Mouse (Mus musculus) spleen, adult 12 weeks (tissue): ENCODE results near the gene Elmo1.
A peak's percentile ranks its signal among the peaks of the same experiment; 100 is the strongest.

ENCODE experiments used
- DNase-seq: peaks from one replicate; pipeline ENCODE4 v3.0.0; 2022; ENCODE audit warnings: low spot score

Elmo1 gene

DNA sequence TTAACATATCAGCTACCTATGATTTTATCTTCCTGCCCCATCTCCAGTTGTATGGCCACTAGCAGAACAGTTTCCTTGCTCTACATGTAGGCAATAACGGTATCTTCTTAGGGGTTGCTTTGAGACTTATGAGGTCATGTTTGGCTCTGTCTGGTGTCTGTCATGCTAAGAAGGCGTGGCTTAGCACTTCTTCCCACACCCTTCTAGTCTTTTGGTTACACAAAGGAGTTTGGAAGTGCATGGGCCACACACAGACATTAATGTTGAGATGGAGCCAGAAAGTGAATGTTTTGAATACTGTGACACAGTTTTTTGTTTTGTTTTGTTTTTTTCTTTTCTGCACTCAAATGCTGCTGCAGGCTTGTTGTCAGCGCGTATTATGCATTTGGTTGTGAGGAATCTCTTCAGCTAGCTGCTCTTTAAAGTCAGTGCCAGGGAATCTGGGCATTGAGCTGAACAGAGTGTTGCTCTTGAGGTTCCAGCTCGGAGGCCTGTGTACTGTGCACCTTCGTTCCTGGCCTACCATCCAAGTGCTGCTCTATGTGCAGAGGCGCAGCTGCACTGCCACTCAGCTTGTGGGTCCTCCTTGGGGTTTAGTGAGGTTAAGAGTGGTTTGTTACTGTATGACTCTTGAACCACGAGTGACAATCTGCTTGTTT is 31.1 kb downstream of the Elmo1 start:
- no peak for DNase-seq

DNA sequence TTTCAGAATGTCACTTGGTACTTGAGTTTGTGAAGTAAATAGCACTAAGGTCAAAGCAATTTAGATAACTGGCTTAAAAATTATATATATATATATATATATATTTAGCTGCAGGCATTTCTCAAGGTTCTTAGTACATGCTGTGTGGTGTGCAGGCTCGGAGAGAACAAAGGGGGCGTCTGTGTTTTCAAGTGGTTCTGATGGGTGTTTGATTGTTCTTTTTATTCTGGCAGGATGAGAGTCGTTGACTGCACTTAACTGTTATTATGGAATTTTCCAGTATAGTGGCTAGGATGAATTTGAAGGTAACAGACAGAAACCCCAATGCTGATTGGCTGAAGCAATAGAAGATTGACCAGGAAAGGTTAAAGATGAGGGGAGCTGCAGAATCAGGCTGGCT is 33.6 kb downstream of the Elmo1 start:
- DNase-seq = no peak

DNA sequence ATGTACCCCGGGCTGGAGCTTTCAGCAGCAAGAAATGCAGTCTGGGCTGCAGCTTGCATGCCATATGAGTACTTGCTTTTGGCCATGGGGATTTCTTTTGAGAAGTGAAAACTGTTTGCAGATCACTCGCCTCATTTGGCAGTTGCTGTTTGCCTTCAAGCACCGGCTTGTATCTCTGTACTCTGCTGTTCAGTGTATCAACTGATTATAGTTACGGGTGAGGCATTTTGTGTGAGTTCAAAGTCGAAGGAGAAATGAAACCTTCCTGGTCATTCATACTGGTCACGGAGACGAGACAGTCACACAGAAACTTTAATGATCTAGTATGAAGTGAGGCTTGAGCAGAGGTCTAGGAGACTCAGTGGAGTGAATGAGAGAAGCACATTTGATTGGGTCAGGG is 34.6 kb downstream of the Elmo1 start:
- DNase-seq = no peak

DNA sequence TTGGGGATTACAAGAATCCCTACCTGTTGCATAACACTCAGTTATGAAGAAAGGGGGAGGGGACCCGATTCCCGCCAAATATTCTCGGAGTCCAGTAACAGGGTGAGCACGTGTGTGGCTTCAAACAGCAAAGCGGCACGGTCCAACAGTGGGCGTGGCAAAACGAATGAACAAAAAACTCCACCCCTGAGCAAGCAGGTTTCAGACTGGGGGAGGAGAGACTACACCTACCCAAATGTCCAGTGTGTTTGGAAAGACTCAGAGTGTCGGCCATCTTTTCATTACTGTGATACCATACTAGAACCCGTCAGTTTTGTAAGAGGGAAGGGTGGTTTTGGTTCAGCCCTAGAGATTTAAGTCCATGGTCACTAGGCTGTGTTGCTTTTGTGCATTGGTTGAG is 35.4 kb downstream of the Elmo1 start:
- DNase-seq = no peak

DNA sequence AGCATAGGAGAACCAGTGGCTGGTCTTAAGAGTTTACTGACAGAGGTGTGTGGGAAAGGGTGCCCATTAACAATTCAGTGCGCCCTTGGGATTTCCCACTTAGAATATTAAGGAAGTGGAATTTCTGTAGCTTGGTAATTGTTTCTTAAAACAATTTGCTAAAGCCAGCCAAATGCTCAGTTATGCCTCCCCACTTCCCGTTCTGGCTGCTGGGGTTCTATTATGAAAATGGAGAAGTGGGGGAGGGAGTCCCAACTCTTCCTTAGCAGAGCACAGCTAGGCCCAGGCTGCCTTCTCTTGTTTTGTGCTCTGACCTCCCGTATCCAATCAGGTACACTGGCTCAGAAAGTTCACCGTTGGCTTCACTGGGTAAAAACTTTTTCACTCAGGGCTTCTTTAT is 37.2 kb downstream of the Elmo1 start:
- no peak for DNase-seq

DNA sequence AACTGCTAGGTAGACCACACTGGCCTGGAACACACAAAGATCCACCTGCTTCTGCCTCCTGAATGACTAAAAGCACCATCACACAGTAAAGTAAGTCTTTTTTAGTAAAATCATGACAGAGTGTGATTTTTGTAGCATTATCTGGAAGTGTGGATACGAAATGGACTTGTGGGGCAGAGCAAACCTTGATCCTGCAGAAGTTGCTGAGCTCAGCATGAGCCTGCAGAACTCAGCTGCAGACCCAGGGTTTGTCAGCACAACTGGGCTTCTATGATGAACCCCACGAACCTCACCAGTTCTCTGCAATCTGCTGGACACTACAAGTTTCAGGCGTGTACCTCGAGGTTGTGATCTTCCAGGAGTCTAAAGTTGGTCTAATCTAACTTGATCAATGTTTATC is 37.7 kb downstream of the Elmo1 start:
- DNase-seq = no peak

DNA sequence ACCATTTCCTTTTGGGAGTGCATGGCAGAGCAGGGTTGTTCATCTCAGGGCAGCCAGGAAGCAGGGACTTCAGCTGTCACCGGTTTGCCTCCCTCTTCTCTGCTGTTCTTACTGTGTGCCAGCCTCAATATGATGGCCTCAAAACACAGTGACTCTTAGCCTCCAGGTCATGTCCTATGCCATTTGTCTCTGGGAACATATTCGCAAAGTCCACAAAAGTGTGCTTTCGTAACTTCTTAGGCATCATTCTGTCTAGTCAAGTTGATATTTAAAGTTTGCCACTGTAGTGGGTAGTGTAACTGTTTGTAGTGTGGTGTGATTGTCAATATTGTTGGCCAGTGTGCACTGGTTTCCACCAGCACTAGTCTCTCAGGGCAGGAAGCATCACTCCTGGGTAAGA is 40.3 kb downstream of the Elmo1 start:
- DNase-seq = no peak

DNA sequence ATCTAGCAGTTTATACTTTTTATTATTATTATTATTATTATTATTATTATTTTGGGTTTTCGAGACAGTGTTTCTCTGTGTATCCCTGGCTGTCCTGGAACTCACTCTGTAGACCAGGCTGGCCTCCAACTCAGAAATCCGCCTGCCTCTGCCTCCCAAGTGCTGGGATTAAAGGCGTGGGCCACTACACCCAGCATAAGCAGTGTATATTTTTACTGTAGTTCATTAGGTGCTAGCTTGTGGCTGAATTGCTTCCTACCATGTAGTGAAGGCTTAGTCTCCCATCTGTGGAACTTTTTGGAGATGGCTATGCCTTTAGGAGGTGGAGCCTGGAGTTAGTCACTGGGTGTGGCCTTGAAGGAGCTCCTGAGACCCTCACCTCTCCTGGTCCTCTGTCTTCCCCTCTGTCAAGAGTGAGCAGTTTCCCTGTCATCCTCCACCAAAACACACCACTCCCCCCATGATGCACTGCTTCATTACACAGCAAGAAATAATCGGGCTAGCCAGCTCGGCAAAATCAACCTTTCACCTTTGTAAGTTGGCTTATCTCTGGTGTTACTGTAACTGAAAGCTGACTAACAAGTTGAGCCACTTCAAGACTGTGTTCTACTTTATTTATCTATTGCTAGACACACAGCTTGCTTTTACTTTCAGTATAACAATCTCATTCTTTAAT is 41.1 kb downstream of the Elmo1 start:
- DNase-seq = no peak

DNA sequence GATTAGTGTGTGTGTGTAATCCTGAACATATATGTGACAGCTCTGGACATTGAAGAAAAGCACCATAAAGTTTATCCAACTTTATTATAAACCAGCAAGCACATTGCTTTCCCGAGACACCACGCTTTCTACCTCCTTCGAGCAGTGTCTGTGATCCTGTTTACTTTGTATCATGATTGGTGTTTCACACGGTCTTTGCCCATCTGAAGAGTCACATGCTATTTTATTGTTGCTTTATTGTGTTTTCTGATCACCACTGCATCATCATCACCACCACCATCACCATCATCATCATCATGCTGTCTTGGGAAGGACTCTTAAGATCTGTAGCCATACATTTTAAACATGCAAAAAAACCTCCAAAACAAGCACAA is 41.6 kb downstream of the Elmo1 start:
- no peak for DNase-seq

DNA sequence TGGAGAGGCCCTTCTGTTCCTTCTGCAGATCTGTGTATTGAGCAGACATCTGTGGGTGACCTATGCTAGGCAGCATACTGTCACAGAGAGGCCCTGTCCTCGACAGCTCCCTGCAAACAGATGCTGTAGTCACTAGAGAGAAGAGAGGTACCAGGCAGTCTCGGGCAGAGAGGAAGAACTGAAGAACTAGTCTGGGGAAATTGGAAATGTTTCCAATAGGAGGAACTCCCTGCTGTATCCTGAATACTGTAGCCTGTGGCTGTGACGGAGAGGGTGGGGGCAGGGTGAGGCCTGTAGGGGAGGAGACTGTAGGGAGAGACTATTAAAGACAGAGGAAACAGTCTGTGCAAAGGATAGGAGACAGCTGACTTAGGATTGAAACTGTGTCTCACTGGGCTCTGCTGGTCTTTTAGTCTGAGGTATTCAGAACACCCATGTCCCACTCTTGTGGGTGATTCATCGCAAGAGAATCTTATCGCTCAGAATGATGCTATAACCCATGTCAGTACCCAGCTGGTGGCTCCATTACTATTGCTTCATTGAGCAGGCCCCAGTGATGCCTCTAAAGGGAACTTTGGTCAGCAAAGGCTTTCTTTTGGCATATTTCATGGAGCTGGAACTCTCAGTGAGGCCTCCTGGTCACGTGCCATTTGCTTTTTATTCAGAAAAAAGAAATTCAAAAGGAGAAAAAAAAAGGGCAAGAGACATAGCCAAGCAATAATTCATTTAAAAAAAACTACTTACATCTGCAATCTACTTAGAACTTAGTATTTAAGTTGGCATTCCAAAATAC is 43.4 kb downstream of the Elmo1 start:
- no peak for DNase-seq

DNA sequence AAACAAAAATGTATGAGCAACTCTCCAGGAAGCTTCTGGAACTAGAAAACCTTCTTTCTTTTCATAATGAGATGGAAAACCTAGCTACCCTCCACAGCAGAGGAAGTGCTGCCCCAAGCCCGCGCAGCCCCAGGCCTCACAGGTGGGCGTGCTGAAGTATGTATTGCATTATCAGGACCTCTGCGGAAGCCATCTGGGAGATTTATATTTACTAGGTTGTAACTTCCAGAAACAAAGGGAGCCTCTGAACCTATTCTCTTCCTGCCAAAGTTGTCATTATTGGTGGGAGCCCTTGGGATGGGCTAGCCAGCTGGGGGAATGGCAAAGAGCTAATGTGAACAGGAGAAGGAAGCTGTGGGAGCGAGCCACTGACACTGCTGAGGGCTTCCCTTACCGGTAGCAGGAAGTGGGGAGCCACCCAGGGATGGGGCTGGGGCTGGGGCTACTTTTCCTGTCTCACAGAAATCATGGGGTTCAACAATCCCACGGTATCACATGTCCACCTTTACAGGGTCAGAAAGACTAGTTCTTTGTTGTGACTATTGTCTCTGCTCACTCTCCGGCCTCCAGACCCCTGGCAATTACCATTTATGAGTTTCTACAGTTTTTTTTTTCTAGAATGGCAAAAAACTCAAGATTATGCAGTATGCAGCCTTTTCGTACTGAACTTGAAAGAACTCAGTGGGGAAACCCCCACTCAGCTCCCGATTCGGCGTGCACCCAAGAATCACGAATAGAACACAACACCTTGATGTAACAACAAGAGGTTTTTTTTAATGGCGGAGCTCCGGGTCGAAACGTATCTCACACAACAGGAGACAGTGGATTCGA is 44.2 kb downstream of the Elmo1 start:
- no peak for DNase-seq

DNA sequence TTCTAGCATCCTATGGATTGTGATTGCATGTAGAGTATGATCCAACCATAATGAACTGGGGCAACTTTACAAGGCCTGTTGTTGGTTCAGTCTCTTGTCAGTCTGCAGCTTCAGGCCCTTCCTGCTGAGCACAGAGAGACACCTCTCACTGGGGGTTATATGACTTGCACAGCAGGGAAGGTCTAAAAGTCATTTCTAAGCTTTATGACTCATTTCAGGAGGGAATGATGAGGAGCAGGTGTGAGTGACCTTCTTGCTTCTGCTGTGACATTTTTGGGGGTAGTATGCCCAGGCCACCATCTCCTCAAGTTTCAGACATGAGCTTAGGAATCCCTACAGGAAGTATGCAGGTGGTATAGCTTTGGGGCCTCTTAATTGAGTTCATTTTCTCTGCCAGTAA is 46.4 kb downstream of the Elmo1 start:
- no peak for DNase-seq

DNA sequence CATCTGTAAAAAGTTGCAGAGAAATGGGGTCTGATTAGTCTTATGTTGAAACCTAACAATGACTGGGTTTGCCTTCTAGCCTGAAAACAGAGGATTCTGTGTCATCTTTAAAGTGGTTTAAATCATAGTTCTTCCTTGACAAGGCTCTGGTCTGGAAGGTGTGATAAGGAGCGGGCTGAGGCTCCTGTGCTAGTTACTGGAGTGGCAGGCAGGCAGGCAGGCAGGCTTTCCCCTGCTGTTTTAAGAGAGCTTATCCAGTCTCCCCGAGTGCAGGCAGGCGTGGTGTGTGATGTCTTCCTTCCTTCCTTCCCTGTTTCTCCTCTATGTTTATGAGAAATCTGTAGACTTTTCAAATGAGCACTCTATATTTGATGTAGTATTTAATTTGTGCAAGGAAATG is 48.1 kb downstream of the Elmo1 start:
- no peak for DNase-seq

DNA sequence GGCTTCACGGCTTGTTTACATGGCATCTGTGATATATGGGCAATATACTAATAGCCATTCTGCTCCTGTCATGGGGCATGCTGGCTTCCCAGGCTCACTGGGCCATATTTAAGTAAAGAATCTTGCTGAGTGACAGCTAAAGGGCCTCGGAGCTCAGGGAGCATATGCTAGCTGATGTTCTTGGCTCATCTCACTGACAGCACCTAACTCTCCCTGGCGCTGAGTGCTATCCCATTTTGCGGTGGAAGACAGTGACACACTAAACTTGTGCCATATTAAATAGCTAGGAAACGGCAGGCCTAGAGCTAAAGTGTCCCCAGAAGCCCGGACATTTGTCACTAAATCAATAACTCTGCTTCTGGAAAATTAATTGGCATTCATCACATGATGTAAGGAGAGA is 48.7 kb downstream of the Elmo1 start:
- no peak for DNase-seq

DNA sequence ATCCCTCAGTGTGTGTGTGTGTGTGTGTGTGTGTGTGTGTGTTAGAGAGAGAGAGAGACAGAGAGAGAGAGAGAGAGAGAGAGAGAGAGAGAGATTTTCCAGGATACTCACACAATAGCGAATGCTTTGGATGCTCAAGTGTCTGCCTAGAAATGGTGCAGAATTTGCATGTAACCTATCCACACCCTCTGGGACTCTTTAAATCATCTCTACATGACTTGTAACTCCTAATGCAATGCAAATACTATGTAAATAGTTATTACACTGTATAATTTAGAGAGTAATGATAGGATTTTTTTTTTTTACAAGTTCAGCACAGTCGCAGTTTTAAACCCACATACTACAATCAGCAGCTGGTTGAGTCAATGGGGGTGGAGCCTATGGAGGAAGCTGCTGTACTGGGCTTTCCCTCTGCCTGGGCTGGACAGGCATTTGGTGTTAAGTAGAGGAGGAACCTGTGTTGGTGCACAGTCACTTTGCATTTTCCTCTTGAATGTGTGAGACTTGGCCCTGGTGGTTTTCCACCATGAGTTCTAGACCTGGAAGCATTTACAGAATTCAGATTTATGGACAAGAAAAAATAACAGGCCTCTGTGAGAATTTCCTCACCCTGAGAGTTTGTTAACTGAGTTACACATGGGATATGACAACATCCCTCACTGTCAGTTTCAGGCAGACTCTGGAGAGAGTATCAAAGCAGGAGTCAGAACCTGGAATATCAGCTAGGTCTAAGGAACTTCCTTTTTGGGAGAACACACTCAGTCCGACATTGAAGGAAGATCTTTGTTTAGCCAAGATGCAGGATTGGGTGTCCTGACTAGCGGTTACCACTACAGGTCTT is 49.6 kb downstream of the Elmo1 start:
- no peak for DNase-seq

DNA sequence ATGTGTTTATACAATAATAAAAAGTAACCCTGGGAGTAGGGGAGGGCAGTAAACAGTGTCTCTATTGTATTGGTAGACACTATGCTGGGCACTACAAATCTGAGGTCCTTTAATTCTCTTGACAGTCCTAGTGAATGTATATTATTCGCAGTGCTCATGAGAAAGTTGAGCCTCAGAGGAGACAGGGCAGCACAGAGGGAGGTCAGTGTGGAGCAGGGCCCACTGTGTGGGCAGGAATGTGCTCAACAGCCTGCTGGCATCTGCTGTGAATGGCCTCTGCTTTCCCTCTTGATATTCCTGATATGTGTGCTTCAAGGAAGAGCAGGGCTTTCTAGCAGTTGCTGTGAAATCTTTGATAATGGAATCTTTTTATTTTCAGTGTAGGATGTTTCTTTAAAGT is 52.2 kb downstream of the Elmo1 start:
- DNase-seq = no peak

DNA sequence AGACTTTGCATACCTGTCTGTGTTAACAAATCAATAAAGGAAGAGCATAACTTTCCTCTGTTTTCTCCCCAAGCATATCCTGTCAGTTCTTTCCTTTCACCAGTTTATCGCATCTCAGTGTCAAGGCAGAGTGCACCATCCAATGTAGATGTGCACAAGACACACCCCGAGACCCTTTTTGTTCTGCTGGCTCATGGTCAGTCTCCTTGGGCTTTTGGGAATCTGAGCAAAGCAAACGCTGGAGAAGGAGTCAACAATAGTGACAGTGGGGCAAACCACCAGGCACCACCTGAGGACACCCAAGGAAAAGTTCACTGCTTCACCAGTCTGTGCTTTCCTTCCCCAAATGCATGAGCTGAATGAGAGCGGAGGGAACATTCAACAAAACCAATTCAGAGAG is 56.5 kb downstream of the Elmo1 start:
- no peak for DNase-seq

DNA sequence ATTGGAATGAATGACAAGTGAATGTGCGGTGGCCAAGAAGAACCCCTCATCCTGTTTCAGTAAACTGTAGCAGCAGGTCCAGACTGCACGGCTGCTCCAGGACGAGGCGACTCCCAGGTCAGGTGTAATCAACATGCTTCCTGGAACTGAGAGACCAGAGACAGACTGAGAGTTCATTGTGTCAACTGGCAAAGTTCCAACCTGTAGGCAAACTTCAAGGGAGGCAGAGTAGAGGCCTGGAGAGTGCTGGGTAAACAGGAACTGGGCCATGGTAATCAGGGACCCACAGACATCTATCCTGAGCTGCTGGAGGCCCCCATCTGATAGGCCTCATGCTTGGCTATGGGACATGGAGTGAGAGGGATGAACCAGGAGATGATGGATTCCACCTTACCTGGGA is 57.3 kb downstream of the Elmo1 start:
- DNase-seq = no peak

DNA sequence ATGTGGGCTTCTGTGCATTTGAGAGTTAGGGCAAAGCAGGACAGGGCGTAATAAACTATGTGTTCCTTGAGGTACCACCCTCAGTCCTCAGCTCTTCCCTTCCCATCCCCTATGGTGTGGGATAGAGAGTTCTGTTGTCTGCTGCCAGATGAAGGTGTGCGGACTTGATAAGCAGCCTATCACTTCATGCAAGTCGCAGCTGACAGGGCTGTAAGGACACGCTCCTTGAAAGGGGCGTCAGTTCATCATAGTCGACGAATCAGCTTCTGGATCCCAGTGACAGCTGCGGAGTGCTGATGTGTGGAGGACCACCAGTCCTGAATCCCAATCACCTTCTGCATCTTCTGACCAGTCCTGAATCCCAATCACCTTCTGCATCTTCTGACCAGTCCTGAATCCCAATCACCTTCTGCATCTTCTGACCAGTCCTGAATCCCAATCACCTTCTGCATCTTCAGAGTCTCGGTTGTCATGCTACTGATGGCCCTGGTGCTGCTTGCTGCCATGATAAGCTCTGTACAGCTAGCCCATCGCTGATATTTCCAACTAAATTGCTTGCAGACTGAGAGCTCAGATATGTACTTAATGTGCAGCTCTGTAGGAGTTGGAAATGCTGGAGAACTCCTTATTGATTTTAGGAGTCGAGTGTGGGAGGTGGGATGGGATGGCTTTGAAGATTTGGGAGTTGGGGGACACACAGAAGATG is 59.9 kb downstream of the Elmo1 start:
- peak; percentile 40 for DNase-seq

DNA sequence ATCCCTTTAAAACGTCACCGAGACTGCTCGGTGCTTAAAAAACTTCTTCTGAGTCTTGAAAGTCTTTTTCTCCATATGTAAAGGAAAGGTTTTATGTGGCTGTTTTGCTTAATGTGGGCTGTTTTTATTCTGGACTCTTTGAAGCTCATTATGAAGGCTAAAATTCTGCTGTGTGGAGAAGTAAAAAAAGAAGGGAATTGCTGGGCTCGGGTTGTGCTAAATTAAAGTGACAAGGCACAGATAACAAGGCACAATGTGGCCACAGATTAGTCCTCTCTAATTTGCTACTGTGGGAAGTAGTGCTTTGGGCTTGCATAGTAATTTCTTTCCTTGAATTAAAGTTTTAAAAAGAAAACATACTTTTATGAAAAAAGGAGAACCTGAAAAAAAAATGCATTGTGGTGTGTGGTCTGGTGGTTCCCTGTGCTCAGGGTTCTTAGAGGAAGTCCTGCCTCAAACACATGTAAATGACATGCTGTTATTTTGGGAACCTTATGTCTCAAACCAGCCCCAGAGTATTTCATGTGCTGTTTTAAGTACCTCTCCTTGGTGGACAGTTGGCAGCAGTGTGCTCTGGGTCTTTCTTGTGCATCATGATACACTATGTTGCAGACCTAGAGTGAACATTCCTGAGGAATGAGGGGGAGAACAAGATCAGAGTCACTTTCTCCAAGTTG is 61.0 kb downstream of the Elmo1 start:
- DNase-seq = no peak
